Mouse (Mus musculus): ENCODE results near the gene Fam228a. TPM values are rescaled to one million over a fixed set of nuclear protein-coding genes. Genes with fewer than 3 reads are reported as not detected.
"Not testable (repeated sequence)": the region's sequence is repeated elsewhere in the genome, so short reads cannot be mapped to it uniquely, and the experiment has no call there.

Gene Fam228a
- total and polyA plus RNA-seq, 2 experiments from 2014 or later, result 0.49 to 0.99 TPM

DNA sequence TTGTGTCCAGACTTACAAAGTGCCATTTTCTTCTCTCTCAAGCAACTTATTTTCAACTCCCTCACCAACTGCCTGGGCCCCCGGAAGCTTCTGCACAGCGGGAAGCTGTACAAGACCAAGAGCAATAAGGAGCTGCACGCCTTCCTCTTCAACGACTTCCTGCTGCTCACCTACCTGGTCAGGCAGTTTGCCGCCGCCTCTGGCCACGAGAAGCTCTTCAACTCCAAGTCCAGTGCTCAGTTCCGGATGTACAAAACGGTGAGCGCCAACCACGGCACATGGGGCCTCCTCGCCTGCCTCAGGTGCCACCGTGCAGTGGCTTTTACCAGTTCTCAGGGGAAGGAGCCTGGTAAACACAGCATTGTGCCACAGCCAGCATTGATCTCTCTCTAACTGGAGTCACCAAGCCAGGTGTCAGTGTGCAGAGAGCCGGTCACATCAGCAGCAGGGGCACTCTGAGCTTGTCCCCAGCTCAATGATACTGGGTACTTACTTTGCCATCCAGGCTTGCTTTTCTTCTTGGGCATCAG is 30.7 kb downstream of the Fam228a start:
- H3K4me1 ChIP-seq (ENCODE audit: insufficient read depth, low read length), result no peaks in the 10 kb centered on the region
- H3K27ac ChIP-seq, result no peak overlapping the region
- peaks cover 25% of the 10 kb centered on the region for H3K36me3 ChIP-seq (ENCODE audit: insufficient read depth, low read length)
- no peak for TF ChIP-seq CTCF (IDR thresholded peaks at IDR 0.05; ENCODE audit: low read depth)
- WGBS, result 90% methylated on average over 14 of the region's 14 CpGs
- no peak overlapping the region for H3K9ac ChIP-seq (replicated peaks; ENCODE audit: low read length)
- DNase-seq (ENCODE audit: low spot score) (no peak), ATAC-seq (no peak)
- no peaks in the 10 kb centered on the region for H3K9me3 ChIP-seq (ENCODE audit: low read length)
- H3K27me3 ChIP-seq (ENCODE audit: insufficient read depth, low read length), result no peaks in the 10 kb centered on the region
- no peak overlapping the region for H3K4me3 ChIP-seq (ENCODE audit: low read length)
- H3K4me2 ChIP-seq (ENCODE audit: low read depth, low read length), result no peak overlapping the region

DNA sequence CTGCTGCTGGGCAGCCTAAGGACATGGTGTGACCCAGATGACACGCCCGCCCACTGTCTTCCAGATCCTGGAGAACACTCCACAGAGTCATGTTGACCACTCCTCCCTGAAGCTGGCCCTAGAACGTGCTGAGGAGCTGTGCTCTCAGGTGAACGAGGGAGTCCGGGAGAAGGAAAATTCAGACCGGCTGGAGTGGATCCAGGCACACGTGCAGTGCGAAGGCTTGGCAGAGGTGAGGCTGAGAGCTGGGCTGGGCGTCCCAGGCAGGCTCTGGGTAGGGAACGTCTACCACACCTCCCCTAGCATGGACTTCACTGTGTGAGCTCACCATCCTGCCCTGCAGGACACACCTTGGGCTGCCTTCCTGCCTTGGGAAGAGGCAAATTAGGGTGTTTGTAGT is 31.3 kb downstream of the Fam228a start:
- Histone ChIP-seq H3K4me3 (ENCODE audit: low read length) (no peak overlapping the region), H3K27ac (no peak overlapping the region), H3K4me1 (ENCODE audit: insufficient read depth, low read length) (no peaks in the 10 kb centered on the region), H3K9ac (replicated peaks; ENCODE audit: low read length) (no peak overlapping the region), H3K27me3 (ENCODE audit: insufficient read depth, low read length) (no peaks in the 10 kb centered on the region), H3K4me2 (ENCODE audit: low read depth, low read length) (no peak overlapping the region), H3K9me3 (ENCODE audit: low read length) (no peaks in the 10 kb centered on the region), H3K36me3 (ENCODE audit: insufficient read depth, low read length) (peaks cover 18% of the 10 kb centered on the region)
- 80% methylated on average over 10 of the region's 10 CpGs for WGBS
- ATAC-seq (no peak), DNase-seq (ENCODE audit: low spot score) (no peak)
- no peak for TF ChIP-seq CTCF (IDR thresholded peaks at IDR 0.05; ENCODE audit: low read depth)

DNA sequence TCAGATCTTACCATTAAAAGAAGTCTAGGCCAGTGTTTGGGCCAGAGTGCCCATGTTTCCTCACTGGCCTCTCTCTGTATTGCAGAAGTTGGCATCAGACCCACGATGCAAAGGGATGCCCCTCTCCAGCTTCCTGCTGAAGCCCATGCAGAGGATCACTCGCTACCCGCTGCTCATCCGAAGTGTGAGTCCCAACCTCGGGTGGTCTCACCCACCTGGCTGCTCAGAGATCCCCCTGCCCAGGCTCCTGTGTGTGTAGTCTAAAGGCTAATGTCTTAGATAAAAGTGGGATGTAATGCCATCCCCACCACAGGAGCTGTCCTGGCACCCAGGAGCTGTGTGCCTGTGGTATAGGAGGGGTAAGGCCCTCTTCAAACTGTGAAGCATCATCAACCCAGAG is 32.1 kb downstream of the Fam228a start:
- ATAC-seq, result no peak
- Histone ChIP-seq H3K27me3 (ENCODE audit: insufficient read depth, low read length) (no peaks in the 10 kb centered on the region), H3K4me3 (ENCODE audit: low read length) (no peak overlapping the region), H3K4me2 (ENCODE audit: low read depth, low read length) (no peak overlapping the region), H3K9ac (replicated peaks; ENCODE audit: low read length) (no peak overlapping the region), H3K36me3 (ENCODE audit: insufficient read depth, low read length) (peaks cover 24% of the 10 kb centered on the region), H3K9me3 (ENCODE audit: low read length) (no peaks in the 10 kb centered on the region), H3K4me1 (ENCODE audit: insufficient read depth, low read length) (no peaks in the 10 kb centered on the region), H3K27ac (no peak overlapping the region)
- 91% methylated on average over 5 of the region's 5 CpGs for WGBS
- no peak for DNase-seq (ENCODE audit: low spot score)
- TF ChIP-seq CTCF (IDR thresholded peaks at IDR 0.05; ENCODE audit: low read depth), result no peak

DNA sequence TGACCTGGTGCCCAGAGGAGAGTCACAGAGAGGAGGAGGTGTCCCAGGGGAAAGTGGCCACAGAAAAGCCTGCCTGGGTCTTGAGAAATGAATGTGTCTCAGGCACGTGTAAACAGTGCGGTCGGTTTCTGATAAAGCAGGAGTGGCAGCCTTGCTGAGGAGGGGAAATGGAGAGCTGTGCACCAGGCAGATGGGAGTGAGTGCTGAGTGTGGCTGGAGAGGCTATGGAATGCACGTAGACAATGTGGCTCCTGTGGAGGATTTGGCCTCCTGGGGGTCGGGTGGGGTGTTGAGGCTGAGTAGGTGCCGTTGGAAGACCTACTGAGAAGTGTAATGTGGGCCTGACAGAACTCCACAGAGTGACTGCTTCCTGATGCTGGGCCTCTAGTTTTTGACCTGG is 32.6 kb downstream of the Fam228a start:
- not testable (repeated sequence) for H3K9me3 ChIP-seq (ENCODE audit: low read length); H3K4me3 ChIP-seq (ENCODE audit: low read length); H3K9ac ChIP-seq (replicated peaks; ENCODE audit: low read length); H3K27ac ChIP-seq; H3K4me2 ChIP-seq (ENCODE audit: low read depth, low read length); H3K4me1 ChIP-seq (ENCODE audit: insufficient read depth, low read length); H3K27me3 ChIP-seq (ENCODE audit: insufficient read depth, low read length); DNase-seq (ENCODE audit: low spot score); ATAC-seq
- peaks cover 27% of the 10 kb centered on the region for H3K36me3 ChIP-seq (ENCODE audit: insufficient read depth, low read length)
- WGBS, result 71% methylated on average over 6 of the region's 6 CpGs

DNA sequence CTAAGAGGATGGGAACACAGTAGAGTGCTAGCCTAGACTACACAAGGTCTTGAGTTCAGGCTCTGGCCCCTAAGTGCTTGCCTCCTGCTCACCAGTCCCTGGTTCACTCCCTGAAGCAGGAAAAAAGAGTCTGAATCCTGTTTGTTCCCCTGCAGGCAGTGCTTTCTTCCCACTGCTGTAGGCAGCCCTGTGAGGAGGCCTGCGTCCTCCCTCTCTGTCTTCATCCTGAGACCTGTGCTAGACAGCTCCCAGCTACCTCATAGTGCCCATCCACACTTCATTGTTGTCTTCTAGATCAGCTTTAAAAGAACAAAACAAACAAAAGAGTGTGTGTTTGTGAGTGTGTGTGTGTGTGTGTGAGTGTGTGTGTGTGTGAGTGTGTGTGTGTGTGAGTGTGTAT is 43.7 kb downstream of the Fam228a start:
- H3K27ac ChIP-seq, result no peak overlapping the region
- DNase-seq (ENCODE audit: low spot score), result no peak
- H3K36me3 ChIP-seq (ENCODE audit: insufficient read depth, low read length), result peaks cover 19% of the 10 kb centered on the region; the same call in 1 of the 2 replicates
- no peak overlapping the region for H3K4me3 ChIP-seq (ENCODE audit: low read length)
- H3K4me2 ChIP-seq (ENCODE audit: low read depth, low read length), result no peak overlapping the region
- TF ChIP-seq CTCF (IDR thresholded peaks at IDR 0.05; ENCODE audit: low read depth), result no peak
- no peaks in the 10 kb centered on the region for H3K9me3 ChIP-seq (ENCODE audit: low read length)
- no peaks in the 10 kb centered on the region for H3K27me3 ChIP-seq (ENCODE audit: insufficient read depth, low read length)
- no peak for ATAC-seq
- no peaks in the 10 kb centered on the region for H3K4me1 ChIP-seq (ENCODE audit: insufficient read depth, low read length)
- WGBS, result 96% methylated on average over 1 of the region's 1 CpGs
- no peak overlapping the region for H3K9ac ChIP-seq (replicated peaks; ENCODE audit: low read length)

DNA sequence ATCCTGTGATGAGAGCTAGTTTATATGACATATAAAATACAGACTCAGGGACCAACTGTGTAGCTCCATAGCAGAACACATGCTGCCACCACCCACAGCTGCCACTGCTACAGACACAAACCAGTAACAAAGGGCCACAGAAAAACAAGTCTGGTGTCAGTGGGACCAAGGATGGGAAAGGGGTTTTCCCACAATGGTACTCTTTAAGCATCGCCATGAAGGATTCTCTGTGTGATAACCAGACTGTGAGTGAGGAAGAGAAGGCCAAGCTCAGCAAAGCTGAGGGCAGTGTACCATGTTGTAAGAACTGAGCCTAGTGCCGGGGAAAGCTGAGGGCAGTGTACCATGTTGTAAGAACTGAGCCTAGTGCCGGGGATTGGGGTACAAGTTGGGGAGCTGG is 47.0 kb downstream of the Fam228a start:
- Histone ChIP-seq H3K36me3 (ENCODE audit: insufficient read depth, low read length) (no peaks in the 10 kb centered on the region; the same call in 1 of the 2 replicates), H3K27me3 (ENCODE audit: insufficient read depth, low read length) (no peaks in the 10 kb centered on the region), H3K9ac (replicated peaks; ENCODE audit: low read length) (no peak overlapping the region), H3K9me3 (ENCODE audit: low read length) (no peaks in the 10 kb centered on the region), H3K27ac (no peak overlapping the region), H3K4me2 (ENCODE audit: low read depth, low read length) (no peak overlapping the region), H3K4me3 (ENCODE audit: low read length) (no peak overlapping the region), H3K4me1 (ENCODE audit: insufficient read depth, low read length) (no peaks in the 10 kb centered on the region)
- DNase-seq (ENCODE audit: low spot score) (no peak), ATAC-seq (no peak)
- no peak for TF ChIP-seq CTCF (IDR thresholded peaks at IDR 0.05; ENCODE audit: low read depth)
- WGBS, result 76% methylated on average over 3 of the region's 3 CpGs

DNA sequence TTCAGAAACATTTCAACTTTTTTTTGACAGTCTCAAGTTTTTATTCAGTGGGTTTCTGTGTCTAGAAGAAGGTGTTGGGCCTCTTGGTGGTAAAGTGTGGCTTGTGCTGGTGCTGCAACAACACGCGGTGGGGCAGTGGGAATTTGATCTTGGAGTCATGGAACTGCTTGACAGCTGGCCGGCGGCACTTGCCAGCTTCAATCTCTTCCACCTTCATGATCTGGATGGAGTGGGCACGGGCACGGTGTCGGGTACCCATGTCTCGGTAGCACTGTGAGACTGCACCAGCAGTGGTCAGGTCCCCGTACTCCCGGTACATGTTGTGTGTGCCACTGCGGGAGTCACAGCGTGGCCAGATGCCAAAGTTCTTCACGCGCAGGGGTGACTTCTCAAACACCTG is 48.9 kb downstream of the Fam228a start:
- no peaks in the 10 kb centered on the region for H3K27me3 ChIP-seq (ENCODE audit: insufficient read depth, low read length)
- no peaks in the 10 kb centered on the region; the same call in 1 of the 2 replicates for H3K36me3 ChIP-seq (ENCODE audit: insufficient read depth, low read length)
- peak; percentile 54 for DNase-seq (ENCODE audit: low spot score)
- no peak for ATAC-seq
- H3K4me1 ChIP-seq (ENCODE audit: insufficient read depth, low read length), result no peaks in the 10 kb centered on the region
- H3K4me2 ChIP-seq (ENCODE audit: low read depth, low read length), result no peak overlapping the region
- no peak overlapping the region for H3K4me3 ChIP-seq (ENCODE audit: low read length)
- no peak for TF ChIP-seq CTCF (IDR thresholded peaks at IDR 0.05; ENCODE audit: low read depth)
- no peaks in the 10 kb centered on the region for H3K9me3 ChIP-seq (ENCODE audit: low read length)
- no peak overlapping the region for H3K9ac ChIP-seq (replicated peaks; ENCODE audit: low read length)
- 78% methylated on average over 14 of the region's 14 CpGs for WGBS
- no peak overlapping the region for H3K27ac ChIP-seq

Data from hindbrain, postnatal 0 days (tissue).